Mouse (Mus musculus): ENCODE results near the gene Fxr2.

- TF ChIP-seq GATA1 (IDR thresholded peaks at IDR 0.05; ENCODE audit: low read length): no peak
- TF ChIP-seq TAL1 (IDR thresholded peaks at IDR 0.05; ENCODE audit: low read length): no peak
These were observed 29.3 kb upstream of the Fxr2 start for GRCm38 (mm10) chr11:69603516-69603915.
